Mouse (Mus musculus): Measurements from ENCODE around the gene Olfr816. TPM values are rescaled to one million over a fixed set of nuclear protein-coding genes. Genes with fewer than 3 reads are reported as not detected.

The Olfr816 gene
- not detected in 2 replicates for polyA plus RNA-seq (2012; ENCODE audit: low replicate concordance)

GRCm38 (mm10) chr10:129915497-129915896 is at the start of gene Olfr816:
Olfr816 (minus strand) TSS chr10:129915597.

GRCm38 (mm10) chr10:129949000-129949399 is 33.6 kb upstream of the Olfr816 start, which contains the start of gene Olfr818:
Olfr818 (minus strand) TSS chr10:129949100.

GRCm38 (mm10) chr10:129905767-129906166 is 9.6 kb downstream of the Olfr816 start, which contains the start of gene Olfr815:
Olfr815 (minus strand) TSS chr10:129905867.

GRCm38 (mm10) chr10:129879751-129880150 is 35.6 kb downstream of the Olfr816 start, which contains the start of gene Olfr814:
Olfr814 (minus strand) TSS chr10:129879851.

Other genes with a start within 250 kb of the Olfr816 start
- 0.06 TPM in 1 of 2 replicates, not detected in the other for gene Olfr801, start 241.7 kb downstream of the Olfr816 start, polyA plus RNA-seq (2012; ENCODE audit: low replicate concordance)
- gene Olfr802, start 227.4 kb downstream of the Olfr816 start, polyA plus RNA-seq (2012; ENCODE audit: low replicate concordance): 0.05 TPM in 1 of 2 replicates, not detected in the other
- gene Olfr803, start 221.3 kb downstream of the Olfr816 start, polyA plus RNA-seq (2012; ENCODE audit: low replicate concordance): not detected in 2 replicates
- gene Olfr804, start 212.4 kb downstream of the Olfr816 start, polyA plus RNA-seq (2012; ENCODE audit: low replicate concordance): not detected in 2 replicates
- gene Olfr805, start 186.2 kb downstream of the Olfr816 start, polyA plus RNA-seq (2012; ENCODE audit: low replicate concordance): not detected in 2 replicates
- not detected in 2 replicates for gene Olfr806, start 173.7 kb downstream of the Olfr816 start, polyA plus RNA-seq (2012; ENCODE audit: low replicate concordance)
- not detected in 2 replicates for gene Olfr807, start 157.8 kb downstream of the Olfr816 start, polyA plus RNA-seq (2012; ENCODE audit: low replicate concordance)
- not detected in 2 replicates for gene Olfr808, start 150.1 kb downstream of the Olfr816 start, polyA plus RNA-seq (2012; ENCODE audit: low replicate concordance)
- not detected in 2 replicates for gene Olfr809, start 141.0 kb downstream of the Olfr816 start, polyA plus RNA-seq (2012; ENCODE audit: low replicate concordance)
- not detected in 2 replicates for gene Olfr810, start 120.7 kb downstream of the Olfr816 start, polyA plus RNA-seq (2012; ENCODE audit: low replicate concordance)
- not detected in 2 replicates for gene Olfr811, start 111.2 kb downstream of the Olfr816 start, polyA plus RNA-seq (2012; ENCODE audit: low replicate concordance)
- not detected in 2 replicates for gene Olfr812, start 69.5 kb downstream of the Olfr816 start, polyA plus RNA-seq (2012; ENCODE audit: low replicate concordance)
- not detected in 2 replicates for gene Olfr813, start 60.2 kb downstream of the Olfr816 start, polyA plus RNA-seq (2012; ENCODE audit: low replicate concordance)
- gene Olfr814, start 35.7 kb downstream of the Olfr816 start, polyA plus RNA-seq (2012; ENCODE audit: low replicate concordance): not detected in 2 replicates
- gene Olfr815, start 9.7 kb downstream of the Olfr816 start, polyA plus RNA-seq (2012; ENCODE audit: low replicate concordance): not detected in 2 replicates
- not detected in 2 replicates for gene Olfr818, start 33.5 kb upstream of the Olfr816 start, polyA plus RNA-seq (2012; ENCODE audit: low replicate concordance)
- gene Olfr819, start 51.7 kb upstream of the Olfr816 start, polyA plus RNA-seq (2012; ENCODE audit: low replicate concordance): not detected in 2 replicates
- not detected in 2 replicates for gene Olfr247, start 60.5 kb upstream of the Olfr816 start, polyA plus RNA-seq (2012; ENCODE audit: low replicate concordance)
- gene Gm10310, start 69.5 kb upstream of the Olfr816 start, polyA plus RNA-seq (2012; ENCODE audit: low replicate concordance): not detected in 2 replicates
- not detected in 2 replicates for gene Olfr820, start 97.0 kb upstream of the Olfr816 start, polyA plus RNA-seq (2012; ENCODE audit: low replicate concordance)
- gene Olfr821, start 114.8 kb upstream of the Olfr816 start, polyA plus RNA-seq (2012; ENCODE audit: low replicate concordance): not detected in 2 replicates
- gene Olfr822, start 155.6 kb upstream of the Olfr816 start, polyA plus RNA-seq (2012; ENCODE audit: low replicate concordance): not detected in 2 replicates
- gene Olfr823, start 199.8 kb upstream of the Olfr816 start, polyA plus RNA-seq (2012; ENCODE audit: low replicate concordance): not detected in 2 replicates
- gene Olfr824, start 214.4 kb upstream of the Olfr816 start, polyA plus RNA-seq (2012; ENCODE audit: low replicate concordance): 0.33 TPM in 1 of 2 replicates, not detected in the other

Data from leukemia stem cell, adult 10-12 weeks (primary cell).